Mouse (Mus musculus) lung, adult 18-20 months (tissue): ENCODE measurements around the gene Sema4a.
A peak's percentile ranks its signal among the peaks of the same experiment; 100 is the strongest.

Source experiments
- DNase-seq, 2 experiments: peaks; one replicate each; pipeline ENCODE4 v3.0.0; 2022; ENCODE audit warnings: mixed read lengths in 2 of 2

Gene Sema4a

DNA sequence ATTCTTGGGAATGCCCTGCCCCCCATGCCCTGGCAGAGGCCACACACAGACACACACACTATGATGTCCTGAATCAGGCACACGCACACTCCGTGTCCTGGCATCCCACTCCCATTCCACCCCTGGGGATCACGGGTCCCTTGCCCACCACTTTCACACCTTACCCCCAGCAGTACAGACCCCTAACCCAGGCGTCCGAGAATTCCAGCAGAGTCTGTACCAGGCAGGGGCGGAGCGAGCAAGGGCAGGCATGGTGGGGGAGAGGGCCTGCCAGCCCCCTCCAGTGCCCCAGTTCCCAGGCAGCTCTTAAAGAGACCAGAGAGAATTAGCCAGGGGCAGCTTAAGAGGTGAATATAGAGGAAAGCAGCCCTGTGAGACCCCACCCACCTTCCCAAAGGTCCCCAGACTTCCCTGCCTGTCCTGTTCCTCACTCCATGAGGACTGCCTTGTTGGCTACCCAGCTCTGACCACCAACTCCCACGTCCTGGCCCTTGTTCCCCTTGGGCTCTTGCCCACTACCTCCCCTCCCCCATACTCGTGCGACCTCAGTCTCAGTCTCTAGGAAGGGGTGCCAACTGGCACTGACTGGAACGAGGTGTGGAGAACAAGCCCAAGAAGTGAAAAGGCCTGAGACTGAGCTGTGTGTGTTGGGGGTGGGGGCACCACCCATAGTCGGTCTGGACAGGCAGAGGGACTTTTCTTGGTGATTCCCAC, at the start of gene Sema4a:
TSS of gene Sema4a (minus strand) at position 200 of the 714 bp plus-strand sequence.
- no peak for DNase-seq

DNA sequence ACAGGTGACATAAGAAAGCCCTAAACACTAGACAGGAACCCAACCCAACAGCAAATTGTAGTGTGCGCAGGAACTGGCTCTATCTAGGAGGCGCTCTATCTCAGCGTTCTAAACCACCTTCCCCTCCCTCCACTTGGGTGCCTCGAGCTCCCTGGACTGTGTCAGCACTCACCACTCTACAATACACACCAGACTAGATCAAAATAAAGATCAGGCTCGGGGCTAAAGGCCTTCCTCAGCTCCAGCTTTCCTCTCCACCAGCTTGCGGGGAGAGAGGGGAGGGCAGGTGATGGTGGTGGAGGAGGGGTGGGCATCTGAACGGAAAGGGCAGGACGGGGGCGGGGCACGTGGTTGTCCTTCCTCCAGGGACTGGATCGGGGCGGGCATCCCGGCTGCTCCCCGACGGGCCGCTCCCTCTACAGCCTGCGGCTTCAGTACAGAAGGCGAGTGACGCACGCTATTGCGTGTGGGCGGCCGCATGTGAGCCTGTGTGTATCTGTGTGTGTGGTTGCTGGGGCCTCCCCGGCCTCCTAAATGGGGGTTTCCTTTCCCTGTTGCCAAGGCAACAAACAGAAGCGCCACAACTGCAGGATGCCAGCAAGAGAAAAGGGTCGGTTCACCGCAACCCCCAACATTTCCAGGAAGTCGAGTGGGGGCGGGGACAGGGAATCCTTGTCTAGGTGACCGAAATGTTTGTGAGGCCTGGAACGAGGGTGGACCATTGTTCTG, 48.9 kb upstream of the Sema4a start, which contains the start of gene Lmna:
TSS of gene Lmna (minus strand) at position 265 of the 729 bp plus-strand sequence.
- peak; percentile 97 to 99 for DNase-seq

DNA sequence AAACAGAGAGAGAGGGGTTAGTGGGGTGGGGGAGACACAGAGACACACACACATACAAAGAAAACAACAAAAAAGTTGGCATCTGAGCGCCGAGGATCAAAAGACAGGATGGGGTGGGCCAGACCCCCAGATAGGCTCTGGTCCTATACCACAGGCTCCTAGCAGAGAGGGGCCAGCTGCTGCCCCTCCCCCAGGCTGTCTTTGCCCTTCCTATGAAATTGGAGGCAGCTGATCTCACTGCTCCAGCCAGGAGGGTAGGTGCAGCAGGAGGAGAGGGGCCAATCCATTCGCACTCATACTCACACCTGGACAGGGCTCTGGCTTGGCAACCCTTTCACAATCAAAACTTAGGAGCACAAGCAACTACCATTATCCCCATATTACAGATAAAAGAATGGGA, 48.3 kb upstream of the Sema4a start:
- no peak for DNase-seq

DNA sequence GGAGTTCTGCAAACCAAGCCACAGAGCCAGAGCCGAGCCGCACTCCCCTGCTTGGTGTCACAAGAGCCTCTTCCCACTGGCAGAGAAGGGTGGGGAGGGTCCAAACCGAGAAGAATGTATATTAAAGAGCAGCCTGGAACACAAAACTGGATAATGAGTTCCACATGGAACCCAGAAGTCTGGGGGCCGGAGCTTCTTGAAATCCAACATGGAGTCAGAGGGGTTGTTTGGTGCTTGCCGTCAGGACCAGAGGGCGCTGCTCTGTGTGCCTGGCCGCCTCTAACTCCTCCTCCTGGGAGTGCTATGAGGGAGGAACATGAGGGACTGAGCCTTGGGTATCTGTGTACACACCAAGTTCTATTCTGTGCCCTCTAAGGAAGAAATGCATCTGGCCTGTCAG, 44.8 kb upstream of the Sema4a start:
- no peak for DNase-seq

DNA sequence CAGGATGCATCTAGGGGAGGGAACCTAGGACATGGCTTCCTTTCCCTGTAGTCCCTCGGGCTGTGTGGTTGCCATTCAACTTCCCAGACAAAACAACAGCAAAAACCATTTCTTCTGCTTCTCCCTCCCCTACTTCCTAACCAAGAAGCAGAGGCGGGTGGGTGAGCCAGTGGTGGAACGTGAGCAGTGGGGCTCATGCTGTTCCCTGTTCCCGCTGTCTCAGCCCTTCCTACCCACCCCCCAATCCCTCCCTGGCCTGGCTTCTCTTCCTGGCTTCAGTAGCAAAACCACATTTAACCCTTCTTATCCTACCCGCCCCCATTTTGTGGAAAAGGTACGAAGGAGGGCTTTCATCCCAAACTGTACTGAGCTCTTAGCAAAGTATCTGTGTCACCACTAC, 44.1 kb upstream of the Sema4a start:
- no peak for DNase-seq

DNA sequence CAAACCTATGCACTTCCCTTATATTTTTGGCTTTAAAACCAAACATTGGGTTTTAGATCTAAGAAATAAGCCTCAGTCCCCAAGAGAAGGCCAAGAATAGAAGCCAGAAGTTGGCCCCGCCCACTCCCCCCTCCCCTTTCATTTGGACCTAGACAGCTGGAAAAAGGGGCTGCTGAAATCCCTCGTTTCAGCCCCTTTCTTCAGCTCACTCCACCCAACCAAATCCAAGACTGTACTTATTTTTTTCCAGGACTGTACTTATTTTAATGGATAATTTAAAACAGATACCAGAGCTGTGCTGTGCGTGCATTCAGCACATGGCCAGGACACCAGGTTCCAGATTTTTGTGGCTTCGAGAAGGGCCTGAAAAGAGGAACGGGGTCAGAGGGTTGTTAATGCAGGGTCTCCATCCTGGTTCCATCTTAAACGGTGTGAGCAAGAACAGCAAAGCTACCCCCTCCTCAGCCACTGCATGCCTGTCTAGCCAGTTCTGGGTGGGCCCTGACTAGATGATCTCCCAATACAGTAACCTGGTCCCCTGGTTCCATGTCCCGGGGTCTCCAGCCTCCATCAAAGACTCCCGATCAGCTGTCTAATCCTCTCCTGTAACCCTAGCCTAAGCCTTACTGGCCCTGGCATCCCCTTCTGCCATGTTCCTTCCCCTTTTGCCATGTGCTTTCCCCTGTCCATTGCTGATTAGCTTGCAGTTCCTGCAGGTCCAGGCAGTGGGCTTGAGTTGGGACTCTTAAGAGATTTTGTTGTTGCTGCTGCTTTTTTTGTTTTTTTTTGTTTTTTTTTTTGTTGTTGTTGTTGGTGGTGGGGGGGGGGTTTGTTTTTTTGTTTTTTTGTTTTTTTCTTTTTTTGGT, 43.1 kb upstream of the Sema4a start:
- DNase-seq = no peak

DNA sequence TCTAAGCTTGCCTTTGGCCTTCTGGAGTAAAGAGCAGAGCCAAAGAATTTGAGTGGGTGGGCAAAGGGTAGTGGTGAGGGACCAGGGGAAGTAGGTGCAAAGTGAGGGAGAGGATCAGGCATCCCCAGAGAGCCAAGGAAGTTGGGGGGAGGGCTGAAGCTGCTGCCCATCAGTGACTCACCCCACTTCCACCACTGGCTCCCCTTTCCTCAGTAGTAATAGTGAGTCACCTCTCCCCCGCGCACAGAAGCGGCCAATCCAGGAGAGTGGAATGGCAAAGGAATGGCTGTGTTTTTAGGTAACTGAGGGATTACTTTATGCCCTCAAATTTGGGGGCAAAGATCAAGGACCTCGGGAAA, 42.5 kb upstream of the Sema4a start:
- peak; percentile 70 for DNase-seq

DNA sequence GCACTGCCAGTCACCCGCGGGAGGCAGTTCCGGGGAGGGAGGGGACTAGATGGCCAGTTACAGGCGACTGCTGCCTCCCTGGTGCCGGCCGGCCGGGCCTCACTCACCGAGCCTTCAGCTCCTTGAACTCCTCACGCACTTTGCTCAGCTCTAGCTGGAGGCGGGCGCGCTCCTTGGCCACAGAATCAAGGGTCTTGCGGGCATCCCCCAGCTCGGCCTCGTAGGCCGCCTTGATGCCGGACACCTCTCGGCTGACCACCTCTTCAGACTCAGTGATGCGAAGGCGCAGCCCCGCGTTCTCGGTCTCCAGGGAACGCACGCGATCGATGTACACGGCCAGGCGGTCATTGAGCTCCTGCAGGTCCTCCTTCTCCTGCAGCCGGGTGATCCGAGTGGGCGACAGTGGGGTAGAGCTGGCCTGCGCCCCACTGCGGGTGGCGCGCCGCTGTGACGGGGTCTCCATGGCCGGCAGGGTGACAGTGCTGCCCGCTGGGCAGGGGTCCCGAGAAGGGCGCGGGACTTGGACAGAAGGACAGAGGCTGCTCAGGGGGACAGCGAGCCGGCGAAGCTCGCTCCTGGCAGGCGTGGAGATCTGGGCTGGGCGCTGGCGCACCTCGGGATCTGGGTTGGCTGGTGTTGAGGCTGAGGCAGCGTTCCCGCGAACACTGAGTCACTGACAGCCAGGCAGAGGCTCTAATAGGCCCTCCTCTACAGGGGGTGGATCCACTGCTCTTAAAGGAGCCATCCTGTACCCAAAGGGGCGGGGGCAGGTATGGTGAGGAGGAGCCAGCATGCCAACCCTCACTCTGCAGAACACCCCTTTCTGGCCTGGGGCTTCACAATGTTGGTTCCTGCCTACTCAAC, 41.9 kb upstream of the Sema4a start:
- DNase-seq = peak; percentile 93 to 95

DNA sequence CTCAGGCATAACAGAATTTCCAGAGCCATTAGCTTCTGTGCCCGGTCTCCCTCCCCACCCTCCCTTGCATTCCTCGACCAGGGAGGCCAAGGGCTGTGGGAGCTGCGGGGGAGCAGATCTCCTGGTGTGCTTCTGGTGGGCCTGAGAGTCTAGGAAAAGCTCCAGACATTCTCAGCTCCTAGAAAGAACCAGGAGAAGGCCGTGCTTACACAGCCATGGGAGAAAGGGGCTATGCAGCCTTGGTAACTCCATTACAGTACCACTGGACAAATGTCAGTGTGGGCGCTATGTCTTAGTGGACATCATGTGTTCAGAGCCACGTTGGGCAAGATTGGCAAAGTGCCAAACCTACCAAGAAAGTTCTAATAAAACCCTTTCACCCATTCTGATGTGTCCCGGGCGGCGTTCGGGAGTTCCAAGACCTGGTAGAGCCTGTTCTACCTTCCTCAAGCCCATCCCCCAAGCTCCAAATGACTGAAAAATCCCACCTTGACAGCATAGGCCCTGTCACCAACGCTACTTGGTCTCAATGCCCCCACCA, 41.1 kb upstream of the Sema4a start:
- DNase-seq = peak in 1 of 2 experiments; percentile 60

DNA sequence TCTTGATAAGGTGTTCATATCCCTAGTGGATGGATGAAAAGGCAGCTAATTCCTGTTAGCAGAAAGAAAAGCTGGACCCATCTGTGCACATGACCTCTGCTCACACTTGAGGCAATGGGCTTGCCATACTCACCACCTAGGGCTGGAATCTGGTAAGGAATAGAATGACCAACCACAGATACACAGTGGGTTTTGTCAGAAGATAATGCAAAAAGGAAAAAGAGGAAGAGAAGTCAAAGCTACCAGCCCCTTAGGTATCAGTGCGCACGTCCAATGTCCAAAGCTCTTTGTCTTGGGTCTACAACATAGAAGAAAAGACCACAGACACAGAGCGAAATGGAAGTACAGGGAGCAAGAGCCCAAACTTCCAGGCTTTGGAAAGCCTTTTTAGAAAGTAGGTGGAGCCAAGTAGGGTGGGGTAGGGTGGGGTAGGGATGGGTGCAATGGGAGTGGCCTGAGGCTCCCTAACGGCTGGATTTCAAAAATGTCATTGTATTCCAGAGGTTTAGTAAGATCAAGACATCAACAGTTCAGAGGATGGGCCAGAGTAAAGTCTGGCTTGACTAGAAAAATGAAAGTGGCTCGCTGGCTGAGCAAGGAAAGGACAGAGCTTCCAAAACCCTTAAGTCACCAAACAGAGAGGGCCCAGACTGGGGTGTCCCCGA, 40.5 kb upstream of the Sema4a start:
- DNase-seq = no peak

DNA sequence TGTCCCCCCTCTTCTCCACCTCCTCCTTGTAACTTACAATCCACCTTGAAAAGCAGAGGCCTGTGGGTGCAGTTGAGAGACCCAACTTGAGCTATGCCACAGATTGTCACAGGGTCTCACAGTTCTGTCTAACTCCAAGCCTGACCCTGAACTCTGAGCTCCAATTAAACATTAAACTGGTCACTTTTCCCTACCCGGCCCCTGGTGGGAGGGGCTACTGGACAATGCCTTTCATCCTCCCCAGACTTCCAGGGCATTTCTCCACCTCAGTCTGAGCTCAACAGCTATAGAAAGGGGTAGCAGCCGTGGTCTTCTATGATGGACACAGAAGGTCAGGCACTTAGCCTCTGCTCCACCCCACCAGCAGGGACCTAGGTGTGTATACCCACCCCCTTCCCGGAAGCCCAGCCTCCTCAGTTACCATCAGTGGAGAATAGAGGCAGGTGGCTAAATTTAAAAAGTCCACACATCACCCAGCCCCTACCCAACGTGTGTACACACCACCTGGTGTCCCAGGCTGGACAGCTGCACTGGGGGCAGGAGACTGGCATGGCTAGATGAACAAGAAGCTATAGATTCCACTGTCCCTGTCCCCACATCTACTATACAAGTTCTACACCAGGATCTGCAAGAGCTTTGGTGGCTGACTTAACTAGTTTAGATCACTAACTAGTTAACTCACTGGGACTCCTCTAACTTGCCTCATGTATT, 39.8 kb upstream of the Sema4a start:
- DNase-seq = no peak

DNA sequence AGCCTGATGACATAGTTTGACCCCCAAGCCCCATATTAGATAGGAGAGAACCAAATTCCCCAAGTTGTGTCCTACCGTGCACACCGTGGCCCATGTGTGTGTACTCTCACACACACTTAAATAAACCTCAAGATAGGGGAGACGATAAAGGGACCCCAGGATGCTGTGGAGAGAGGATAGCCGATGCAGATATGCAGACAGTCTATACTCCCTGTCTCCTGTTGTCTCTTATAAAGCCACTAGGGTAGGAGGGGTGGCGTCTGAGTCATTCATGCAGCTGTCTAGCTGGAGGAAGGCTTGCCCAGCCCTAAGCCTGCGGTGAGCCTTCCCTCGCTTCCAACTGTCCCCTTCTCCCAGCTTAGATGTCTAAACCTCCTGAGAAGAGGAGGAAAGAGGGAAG, 39.1 kb upstream of the Sema4a start:
- no peak for DNase-seq

DNA sequence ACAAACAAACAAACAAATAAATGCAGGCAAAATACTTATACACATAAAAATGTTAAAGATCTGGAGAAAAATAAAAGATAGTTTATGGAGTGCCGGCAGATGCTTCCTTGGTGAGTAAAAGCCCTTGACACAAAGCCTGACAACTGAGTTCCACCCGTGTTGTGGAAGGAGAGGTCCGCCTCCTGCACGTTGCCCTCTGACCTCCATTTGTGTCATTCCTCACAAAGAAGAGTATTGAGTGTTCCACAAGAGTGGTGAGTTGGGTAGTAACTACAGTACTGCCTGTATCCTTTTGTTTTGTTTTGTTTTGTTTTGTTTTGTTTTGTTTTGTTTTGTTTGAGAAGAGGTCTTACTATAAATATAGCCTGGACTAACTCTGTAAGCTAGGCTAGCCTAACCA, 38.6 kb upstream of the Sema4a start:
- DNase-seq = no peak

DNA sequence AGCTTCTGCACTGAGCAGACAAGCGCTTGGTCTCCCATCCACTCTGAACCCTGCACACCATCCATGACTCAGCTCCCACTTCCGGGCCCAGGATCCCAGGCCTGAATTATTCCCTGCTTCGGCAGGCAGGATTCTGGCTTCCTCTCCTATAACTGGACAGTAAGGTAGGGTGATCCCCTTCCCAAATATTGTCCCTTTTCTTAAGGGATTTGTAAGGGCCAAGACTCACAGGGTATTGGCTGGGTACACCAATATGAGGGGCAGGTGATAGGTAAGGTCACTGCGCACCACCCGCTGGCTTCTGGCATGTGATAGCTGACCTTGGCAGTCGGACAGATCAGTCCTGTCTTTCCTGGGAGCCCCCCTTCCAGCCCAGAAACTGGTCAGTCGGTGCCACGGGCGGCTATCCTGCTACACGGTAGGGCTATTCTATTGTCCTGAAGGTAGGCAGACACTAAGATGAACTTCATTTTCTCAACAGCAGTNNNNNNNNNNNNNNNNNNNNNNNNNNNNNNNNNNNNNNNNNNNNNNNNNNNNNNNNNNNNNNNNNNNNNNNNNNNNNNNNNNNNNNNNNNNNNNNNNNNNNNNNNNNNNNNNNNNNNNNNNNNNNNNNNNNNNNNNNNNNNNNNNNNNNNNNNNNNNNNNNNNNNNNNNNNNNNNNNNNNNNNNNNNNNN, 34.9 kb upstream of the Sema4a start:
- DNase-seq = no peak

DNA sequence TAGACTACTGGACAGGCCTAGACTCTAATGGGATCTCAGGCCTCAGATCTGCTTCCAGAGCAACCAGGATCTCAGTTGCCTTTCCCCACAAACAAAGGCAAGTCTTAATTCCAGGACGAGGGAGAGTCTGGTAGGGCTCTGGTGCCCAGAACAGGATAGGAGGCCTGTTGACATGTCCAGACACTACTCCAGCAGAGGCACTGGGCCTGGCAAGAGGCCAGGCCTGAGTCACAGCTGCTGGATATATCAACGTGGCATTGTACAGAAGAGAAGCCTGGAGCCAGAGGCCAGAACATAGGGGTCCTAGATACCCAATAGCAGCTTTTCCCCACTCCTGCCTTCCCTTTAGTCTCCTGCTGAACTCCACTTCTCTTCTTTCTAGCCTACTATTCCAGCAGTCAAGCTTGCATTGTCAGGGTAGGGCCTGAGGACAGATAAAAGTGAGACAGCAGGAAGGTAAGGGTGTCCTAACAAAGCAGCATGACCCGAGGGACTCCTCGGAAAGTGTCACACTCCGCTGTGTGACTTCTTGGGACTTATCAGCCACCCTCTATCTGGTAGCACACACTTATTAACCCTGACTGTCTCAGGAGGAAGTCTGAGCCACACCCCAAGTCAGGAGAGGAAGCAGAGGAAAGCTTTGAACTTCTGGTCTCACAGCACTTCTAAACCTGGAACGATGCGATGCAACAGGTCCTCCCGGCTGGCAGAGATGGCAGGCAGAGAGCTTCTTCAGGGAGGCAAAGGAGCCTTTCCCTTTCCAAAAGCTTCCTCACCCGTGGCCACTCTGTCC, 34.0 kb upstream of the Sema4a start:
- DNase-seq = peak; percentile 69 to 74

DNA sequence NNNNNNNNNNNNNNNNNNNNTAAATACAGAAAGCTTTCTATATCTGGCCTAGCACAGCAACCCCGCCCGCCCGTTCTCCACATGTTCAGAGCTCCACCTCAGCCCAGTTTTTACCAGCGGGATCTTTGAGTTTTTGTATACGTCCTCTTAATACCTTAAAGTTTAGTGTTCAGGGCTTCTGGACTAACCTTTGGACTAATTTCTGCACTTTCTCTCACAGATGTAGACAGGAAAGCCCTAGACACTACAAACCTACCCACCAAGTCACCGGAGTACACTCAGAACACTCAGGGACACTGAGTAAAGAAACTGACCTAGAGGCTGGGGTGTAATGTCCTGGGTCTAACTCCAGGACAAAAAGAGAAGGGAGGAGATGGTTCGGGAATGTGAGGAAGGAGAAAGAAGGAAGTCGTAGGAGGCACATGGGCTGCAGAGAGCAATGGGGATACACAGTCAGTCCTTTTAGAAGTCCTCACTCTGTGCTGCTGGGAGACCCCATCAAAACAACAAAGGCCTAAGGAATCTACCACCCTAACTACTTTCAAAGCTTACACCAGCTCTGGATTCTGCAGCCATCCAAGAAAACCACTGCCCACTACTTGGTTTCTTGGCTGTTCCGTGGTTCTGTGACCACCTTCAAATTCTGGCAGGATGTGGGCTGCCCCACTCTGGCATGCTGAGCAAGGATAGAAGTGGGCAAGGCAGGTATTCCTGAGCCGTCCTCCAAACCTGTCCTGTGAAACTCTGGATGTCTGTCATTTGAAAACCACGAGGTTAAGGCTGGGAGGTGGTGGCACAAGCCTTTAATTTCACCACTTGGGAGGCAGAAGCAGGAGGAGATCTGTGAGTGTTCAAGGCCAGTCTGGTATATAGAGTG, 33.0 kb upstream of the Sema4a start:
- DNase-seq = no peak

DNA sequence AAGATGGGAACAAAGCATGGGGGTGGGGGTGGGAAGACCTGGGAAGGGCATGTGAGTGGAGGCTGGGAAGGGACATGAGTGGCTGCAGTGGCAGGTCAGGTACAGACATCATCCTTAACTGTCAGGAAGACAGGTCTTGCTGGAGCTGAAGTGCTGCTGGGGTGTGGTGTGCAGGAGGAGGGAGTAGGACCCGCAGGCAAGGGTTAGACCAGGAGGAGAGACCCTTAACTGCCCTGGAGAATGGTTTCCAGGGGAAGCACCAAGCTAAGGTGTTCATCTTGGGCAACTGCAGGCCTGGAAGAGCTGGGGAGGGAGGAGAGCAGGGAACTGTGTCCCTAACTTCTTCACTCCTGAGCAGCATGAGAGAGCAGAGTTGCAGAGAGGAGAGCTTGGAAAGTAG, 26.4 kb upstream of the Sema4a start:
- DNase-seq = no peak

DNA sequence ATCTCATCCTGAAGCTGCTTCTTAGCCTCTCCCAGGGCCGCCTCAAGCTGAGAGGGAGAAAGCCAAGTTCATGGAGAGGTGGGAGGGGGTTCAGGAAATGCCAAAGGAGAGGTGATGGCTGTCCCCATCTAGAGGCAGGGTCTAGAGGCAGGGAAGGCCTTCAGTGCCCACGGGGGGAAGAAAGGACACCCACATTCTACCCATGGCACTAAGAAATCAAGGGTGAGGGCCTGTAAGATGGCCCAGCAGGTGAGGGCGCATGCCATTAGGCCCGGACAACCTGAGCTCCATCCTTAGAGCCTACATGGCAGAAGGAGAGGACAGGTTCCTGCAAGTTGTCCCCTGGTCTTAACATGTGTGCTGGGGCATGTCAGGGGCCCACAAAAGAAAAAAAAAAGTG, 25.9 kb upstream of the Sema4a start:
- DNase-seq = no peak

DNA sequence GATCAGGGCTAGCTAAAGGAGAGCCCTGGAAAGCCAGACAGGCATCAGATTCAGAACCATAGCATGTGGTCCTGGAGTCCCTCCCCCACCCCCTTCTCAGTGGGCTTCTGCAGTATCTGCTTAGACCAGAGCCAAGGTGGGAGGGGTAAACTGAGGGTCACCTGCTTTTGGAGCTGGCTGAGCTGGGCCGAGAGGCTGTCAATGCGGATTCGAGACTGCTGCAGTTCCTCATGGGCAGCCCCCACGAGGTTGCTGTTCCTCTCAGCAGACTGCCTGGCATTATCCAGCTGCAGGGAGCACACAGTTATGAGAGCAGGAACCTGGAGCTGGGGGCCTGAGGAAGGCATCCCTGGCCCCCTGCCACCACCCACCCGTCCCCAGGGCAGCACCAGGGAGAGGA, 25.1 kb upstream of the Sema4a start:
- DNase-seq = no peak
